Comparison of ENCODE assay signal across 9 mouse cellular contexts in the genomic region with DNA sequence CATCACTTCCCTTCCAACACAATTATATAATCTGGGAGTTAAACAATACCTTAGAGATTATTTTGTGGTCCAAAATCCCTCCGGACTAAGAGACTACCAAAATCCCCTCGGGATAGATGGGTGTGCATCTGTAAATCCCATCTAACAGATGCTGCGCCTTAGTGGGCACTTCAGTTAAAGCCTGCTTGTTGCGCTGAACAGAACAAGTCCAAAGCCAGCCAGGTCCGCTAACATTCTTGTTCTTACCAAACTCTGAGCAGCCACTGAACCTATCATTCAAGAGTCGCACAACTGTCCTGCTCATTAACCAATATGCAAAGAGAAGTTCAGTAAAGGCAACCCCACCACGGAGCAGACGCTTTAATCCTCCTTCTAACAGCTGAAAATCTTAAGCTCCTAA. TPM values are rescaled to one million over a fixed set of nuclear protein-coding genes. Genes with fewer than 3 reads are reported as not detected.
DNase-seq lines count a peak whose midpoint lies in the region; ATAC-seq lines count a peak whose summit lies in the region.
"Had no signal": no experiment of that assay in that cellular context is flagged by ENCODE, and none has a peak within 500 bp of the region (broad histone marks: within the 10 kb centered on the region; RNA-seq: fewer than 3 reads in every experiment).

No protein-coding gene starts in this region.

- WGBS in lung, embryonic 16.5 days, result 38% methylated on average over 8 of the region's 8 CpGs
- 61% methylated on average over 8 of the region's 8 CpGs for WGBS in forebrain, embryonic 10.5 days
- WGBS in limb, embryonic 10.5 days, result 66% methylated on average over 8 of the region's 8 CpGs
- 26% methylated on average over 8 of the region's 8 CpGs for WGBS in neural tube, embryonic 15.5 days

- DNase-seq in lung, postnatal 25 days (ENCODE audit: low spot score), result no peak
- DNase-seq in forebrain, embryonic 10.5 days (ENCODE audit: extremely low spot score, low spot score), result no peak
- no peak for DNase-seq in limb, embryonic 10.5 days (ENCODE audit: low spot score)
- no peak for DNase-seq in cerebellum, postnatal 4 days (ENCODE audit: low spot score in 2 of 2)
- no peak for DNase-seq in cerebellum, postnatal 25 days
- no peak for DNase-seq in gastrocnemius, adult 8-10 months (ENCODE audit: low spot score in 2 of 2)

- H3K9me3 ChIP-seq in lung, embryonic 16.5 days (ENCODE audit: control insufficient read depth, low read length), result no peaks in the 10 kb centered on the region
- H3K9me3 ChIP-seq in forebrain, embryonic 10.5 days, result peaks cover 25% of the 10 kb centered on the region
- no peaks in the 10 kb centered on the region; the same call in 1 of the 2 replicates for H3K9me3 ChIP-seq in limb, embryonic 10.5 days (replicated peaks)
- no peaks in the 10 kb centered on the region for H3K9me3 ChIP-seq in neural tube, embryonic 15.5 days (replicated peaks)

- peak overlapping the region; percentile 98 for H3K9ac ChIP-seq in lung, embryonic 16.5 days (ENCODE audit: low read length)
- H3K9ac ChIP-seq in neural tube, embryonic 15.5 days (replicated peaks), result peak overlapping the region; percentile 99

- H3K27me3 ChIP-seq in lung, embryonic 16.5 days (ENCODE audit: control insufficient read depth, insufficient read depth, low read depth, low read length), result no peaks in the 10 kb centered on the region
- H3K27me3 ChIP-seq in forebrain, embryonic 10.5 days (ENCODE audit: poor library complexity, severe bottlenecking), result no peaks in the 10 kb centered on the region
- H3K27me3 ChIP-seq in limb, embryonic 10.5 days (ENCODE audit: low read depth, poor library complexity, severe bottlenecking), result no peaks in the 10 kb centered on the region
- H3K27me3 ChIP-seq in neural tube, embryonic 15.5 days (replicated peaks), result no peaks in the 10 kb centered on the region

- peaks cover 19% of the 10 kb centered on the region for H3K4me1 ChIP-seq in lung, embryonic 16.5 days (replicated peaks; ENCODE audit: control insufficient read depth, insufficient read depth, low read length)
- peaks cover 43% of the 10 kb centered on the region for H3K4me1 ChIP-seq in forebrain, embryonic 10.5 days
- H3K4me1 ChIP-seq in limb, embryonic 10.5 days, result peaks cover 38% of the 10 kb centered on the region
- peaks cover 43% of the 10 kb centered on the region for H3K4me1 ChIP-seq in neural tube, embryonic 15.5 days

- H3K36me3 ChIP-seq in lung, embryonic 16.5 days (ENCODE audit: control insufficient read depth, insufficient read depth, low read length), result peaks cover 2% of the 10 kb centered on the region; the same call in 1 of the 2 replicates
- H3K36me3 ChIP-seq in forebrain, embryonic 10.5 days (replicated peaks), result peaks cover 42% of the 10 kb centered on the region
- peaks cover 43% of the 10 kb centered on the region for H3K36me3 ChIP-seq in limb, embryonic 10.5 days
- H3K36me3 ChIP-seq in neural tube, embryonic 15.5 days, result peaks cover 8% of the 10 kb centered on the region; the same call in 1 of the 2 replicates

- no peak for ATAC-seq in lung, embryonic 16.5 days (ENCODE audit: low read depth)
- ATAC-seq in neural tube, embryonic 15.5 days (ENCODE audit: low FRiP score), result no peak

- peak overlapping the region; percentile 70 for H3K4me2 ChIP-seq in lung, embryonic 16.5 days (ENCODE audit: low read depth, low read length)
- peak overlapping the region; percentile 78 for H3K4me2 ChIP-seq in neural tube, embryonic 15.5 days

- no peak overlapping the region; the same call in 1 of the 2 replicates for H3K27ac ChIP-seq in lung, embryonic 16.5 days (ENCODE audit: low read length)
- peak overlapping the region; percentile 100 for H3K27ac ChIP-seq in forebrain, embryonic 10.5 days
- H3K27ac ChIP-seq in limb, embryonic 10.5 days, result peak overlapping the region; percentile 98; the same call in 1 of the 2 replicates
- H3K27ac ChIP-seq in neural tube, embryonic 15.5 days (replicated peaks), result peak overlapping the region; percentile 99

- H3K4me3 ChIP-seq in lung, embryonic 16.5 days (ENCODE audit: low read length), result peak overlapping the region; percentile 89
- peak overlapping the region; percentile 94 for H3K4me3 ChIP-seq in forebrain, embryonic 10.5 days
- H3K4me3 ChIP-seq in limb, embryonic 10.5 days, result peak overlapping the region; percentile 86
- peak overlapping the region; percentile 82 for H3K4me3 ChIP-seq in neural tube, embryonic 15.5 days (replicated peaks)

RNA-seq across cellular contexts. Expression of a gene that starts 2.1 kb away (rescaled TPM):
- 73.6 and 75.8 TPM in 2 replicates for polyA plus RNA-seq in lung, embryonic 16.5 days (2015; fragmentation: Nextera tagmentation; extraction: Ambion mirVana)
- 81.9 and 91.7 TPM in 2 replicates for polyA plus RNA-seq in forebrain, embryonic 10.5 days (2016; fragmentation: Nextera tagmentation; extraction: Ambion mirVana)
- 88.2 and 96.2 TPM in 2 replicates for polyA plus RNA-seq in limb, embryonic 10.5 days (2016; fragmentation: Nextera tagmentation; extraction: Ambion mirVana)
- 229 and 253 TPM in 2 replicates for polyA plus RNA-seq in neural tube, embryonic 15.5 days (2015; fragmentation: Nextera tagmentation; extraction: Ambion mirVana)
- 100 to 1,000 TPM; 260 to 347 (median 290) TPM for total RNA-seq in gastrocnemius, adult 8-10 months (2022)

RNA-seq across cellular contexts. Expression of a gene that starts 13.9 kb away (rescaled TPM):
- polyA plus RNA-seq in lung, embryonic 16.5 days (2015; fragmentation: Nextera tagmentation; extraction: Ambion mirVana), result not detected in 2 replicates
- polyA plus RNA-seq in forebrain, embryonic 10.5 days (2016; fragmentation: Nextera tagmentation; extraction: Ambion mirVana), result not detected in 2 replicates
- polyA plus RNA-seq in limb, embryonic 10.5 days (2016; fragmentation: Nextera tagmentation; extraction: Ambion mirVana), result not detected in 2 replicates
- not detected in 2 replicates for polyA plus RNA-seq in neural tube, embryonic 15.5 days (2015; fragmentation: Nextera tagmentation; extraction: Ambion mirVana)
- 1 to 10 TPM in 2 of 4 experiments, not detected in 2; 1.5 to 2.2 TPM for total RNA-seq in gastrocnemius, adult 8-10 months (2022)
- total RNA-seq: gastrocnemius, postnatal 4 days had no signal

RNA-seq across cellular contexts. Expression of a gene that starts 15.3 kb away (rescaled TPM):
- 900 and 901 TPM in 2 replicates for polyA plus RNA-seq in lung, embryonic 16.5 days (2015; fragmentation: Nextera tagmentation; extraction: Ambion mirVana)
- polyA plus RNA-seq in forebrain, embryonic 10.5 days (2016; fragmentation: Nextera tagmentation; extraction: Ambion mirVana), result 919 and 934 TPM in 2 replicates
- 875 and 1,046 TPM in 2 replicates for polyA plus RNA-seq in limb, embryonic 10.5 days (2016; fragmentation: Nextera tagmentation; extraction: Ambion mirVana)
- polyA plus RNA-seq in neural tube, embryonic 15.5 days (2015; fragmentation: Nextera tagmentation; extraction: Ambion mirVana), result 483 and 558 TPM in 2 replicates
- total RNA-seq in gastrocnemius, adult 8-10 months (2022), result 100 to 1,000 TPM; 332 to 455 (median 370) TPM

RNA-seq across cellular contexts. Expression of a gene that starts 34.1 kb away (rescaled TPM):
- 0.88 and 1.9 TPM in 2 replicates for polyA plus RNA-seq in lung, embryonic 16.5 days (2015; fragmentation: Nextera tagmentation; extraction: Ambion mirVana)
- polyA plus RNA-seq in forebrain, embryonic 10.5 days (2016; fragmentation: Nextera tagmentation; extraction: Ambion mirVana), result 4.3 TPM in 2 replicates
- polyA plus RNA-seq in limb, embryonic 10.5 days (2016; fragmentation: Nextera tagmentation; extraction: Ambion mirVana), result 5.8 and 6.0 TPM in 2 replicates
- polyA plus RNA-seq in neural tube, embryonic 15.5 days (2015; fragmentation: Nextera tagmentation; extraction: Ambion mirVana), result 62.6 and 66.7 TPM in 2 replicates
- under 1 TPM in 2 of 4 experiments, not detected in 2; 0.15 to 0.51 TPM for total RNA-seq in gastrocnemius, adult 8-10 months (2022)

RNA-seq across cellular contexts. Expression of a gene that starts 55.6 kb away (rescaled TPM):
- polyA plus RNA-seq in lung, embryonic 16.5 days (2015; fragmentation: Nextera tagmentation; extraction: Ambion mirVana), result 17.6 and 19.1 TPM in 2 replicates
- 12.5 and 12.7 TPM in 2 replicates for polyA plus RNA-seq in forebrain, embryonic 10.5 days (2016; fragmentation: Nextera tagmentation; extraction: Ambion mirVana)
- 9.4 TPM in 2 replicates for polyA plus RNA-seq in limb, embryonic 10.5 days (2016; fragmentation: Nextera tagmentation; extraction: Ambion mirVana)
- polyA plus RNA-seq in neural tube, embryonic 15.5 days (2015; fragmentation: Nextera tagmentation; extraction: Ambion mirVana), result 70.8 and 74.9 TPM in 2 replicates
- total RNA-seq in gastrocnemius, adult 8-10 months (2022), result 1 to 10 TPM; 1.7 to 3.9 (median 2.8) TPM
